Mouse (Mus musculus) embryonic fibroblast, embryonic 13.5 days (primary cell): ENCODE data around the gene Tenm1. TPM values are rescaled to one million over a fixed set of nuclear protein-coding genes. Genes with fewer than 3 reads are reported as not detected.

ENCODE experiments used
- H3K27ac ChIP-seq: 2 replicates; pipeline ENCODE4 v1.5.1; 2012; ENCODE audit warnings: low read length, control low read depth, inconsistent platforms; ENCODE audit not compliant: insufficient read depth
- H3K4me1 ChIP-seq: 2 replicates; pipeline ENCODE4 v1.6.1; 2011; ENCODE audit warnings: low read length; ENCODE audit not compliant: control insufficient read depth, insufficient read depth
- H3K4me3 ChIP-seq: 2 replicates; pipeline ENCODE4 v1.5.1; 2011; ENCODE audit warnings: mild to moderate bottlenecking, control low read depth, low read length; ENCODE audit not compliant: insufficient read depth
- CTCF ChIP-seq: IDR thresholded peaks from 2 replicates; pipeline ENCODE4 v1.5.1; 2011; ENCODE audit warnings: mild to moderate bottlenecking, control low read depth, low read length, moderate library complexity, borderline replicate concordance; ENCODE audit not compliant: insufficient read depth
- POLR2A ChIP-seq: IDR thresholded peaks from 2 replicates; pipeline ENCODE4 v1.6.1; 2011; ENCODE audit warnings: low read depth, mild to moderate bottlenecking, control low read depth, low read length, moderate library complexity
- polyA plus RNA-seq: library from polyadenylated mRNA; stranded (reverse); fragments of >200 nt; gene quantifications from 2 replicates; pipeline ENCODE4 v1.2.4, GENCODE M21; 2011; ENCODE audit warnings: low read depth; ENCODE audit not compliant: missing spikeins, insufficient read length

The Tenm1 gene
- polyA plus RNA-seq, 1 experiment: 0.16 TPM

DNA sequence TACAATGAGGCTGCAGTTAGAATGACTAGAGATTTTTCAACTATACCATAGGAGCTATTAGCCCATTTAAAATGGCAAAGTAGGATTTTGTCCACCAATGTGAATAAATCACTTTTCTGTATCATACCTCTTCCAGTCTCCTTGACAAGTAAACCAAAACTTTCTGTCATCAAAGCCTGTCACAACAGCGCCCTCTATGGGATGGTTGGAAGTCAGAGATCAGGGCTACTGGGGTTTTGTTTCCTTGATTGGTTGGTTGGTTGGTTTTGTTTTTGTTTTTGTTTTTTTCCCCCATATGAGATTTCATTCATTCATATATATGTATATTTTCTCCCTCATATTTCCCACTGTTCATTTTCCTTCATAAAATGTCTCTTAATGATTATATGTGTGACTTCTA is 455.4 kb downstream of the Tenm1 start:
- H3K4me1 ChIP-seq: no peaks in the 10 kb centered on the region
- no peak for TF ChIP-seq POLR2A
- no peak for TF ChIP-seq CTCF
- no peak overlapping the region for H3K27ac ChIP-seq
- no peak overlapping the region for H3K4me3 ChIP-seq

GRCm38 (mm10) chrX:42967611-42968010 is 461.3 kb downstream of the Tenm1 start:
- H3K27ac ChIP-seq: no peak overlapping the region
- no peak overlapping the region for H3K4me3 ChIP-seq
- TF ChIP-seq CTCF: no peak
- TF ChIP-seq POLR2A: no peak
- H3K4me1 ChIP-seq: no peaks in the 10 kb centered on the region

GRCm38 (mm10) chrX:42861731-42862130 is 567.2 kb downstream of the Tenm1 start:
- H3K4me3 ChIP-seq: no peak overlapping the region
- TF ChIP-seq POLR2A (no peak), CTCF (no peak)
- H3K4me1 ChIP-seq: no peaks in the 10 kb centered on the region
- H3K27ac ChIP-seq: no peak overlapping the region

DNA sequence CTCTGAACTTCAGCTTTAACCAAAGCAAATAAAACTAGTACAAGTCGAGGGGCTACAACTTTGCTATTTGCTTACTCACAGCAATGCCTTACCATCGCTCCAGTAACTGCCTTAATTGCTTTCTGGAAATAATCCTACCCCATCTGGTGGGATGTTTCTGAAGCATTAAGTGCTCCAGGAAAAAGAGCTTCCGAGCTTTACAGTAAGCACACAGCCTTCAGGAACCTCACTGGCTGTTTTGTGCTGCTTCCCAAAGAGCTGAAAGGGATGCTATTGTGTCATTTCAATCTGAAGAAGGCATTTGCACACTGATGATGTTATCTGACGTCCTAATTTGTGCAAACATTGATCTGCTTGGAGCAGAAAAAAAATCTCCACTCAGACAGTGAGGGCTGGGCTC is 647.4 kb downstream of the Tenm1 start:
- Histone ChIP-seq H3K27ac (no peak overlapping the region), H3K4me3 (no peak overlapping the region), H3K4me1 (no peaks in the 10 kb centered on the region)
- TF ChIP-seq POLR2A: no peak
- TF ChIP-seq CTCF: no peak

DNA sequence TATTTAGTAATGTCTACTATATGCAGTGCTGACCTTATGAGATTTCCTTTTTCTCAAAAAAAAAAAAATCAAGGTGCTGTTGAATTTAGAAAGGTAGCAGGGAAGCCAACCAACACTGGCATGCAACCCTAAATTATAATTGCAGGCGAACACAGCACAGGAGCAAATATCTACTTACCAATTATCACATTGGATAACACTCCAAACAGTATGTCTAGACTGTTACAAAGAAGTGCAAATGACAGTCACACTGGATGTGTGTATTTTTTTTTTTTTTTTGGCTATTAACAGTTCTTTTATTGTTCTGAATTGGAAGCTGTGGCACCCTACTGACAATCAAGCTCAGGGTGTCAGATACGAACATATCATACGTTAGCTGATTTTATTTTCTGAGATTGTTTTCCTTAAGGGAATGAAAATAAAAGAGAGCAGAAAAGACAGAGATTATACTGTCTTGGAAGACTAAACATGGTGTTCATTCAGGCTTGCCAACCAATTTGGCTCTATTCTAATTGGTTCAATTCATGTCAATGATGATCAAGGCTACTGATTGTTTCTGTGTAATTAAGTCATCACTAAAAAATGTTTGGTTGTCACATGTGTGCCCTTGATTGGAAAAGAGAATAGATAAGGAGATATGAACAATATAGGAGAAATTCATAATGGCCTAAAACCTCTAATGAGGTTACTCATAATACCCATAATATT is 710.7 kb downstream of the Tenm1 start:
- TF ChIP-seq CTCF (no peak), POLR2A (no peak)
- no peak overlapping the region for H3K27ac ChIP-seq
- no peaks in the 10 kb centered on the region for H3K4me1 ChIP-seq
- H3K4me3 ChIP-seq: no peak overlapping the region

- no peak for TF ChIP-seq POLR2A
- no peak for TF ChIP-seq CTCF
- Histone ChIP-seq H3K27ac (no peak overlapping the region), H3K4me1 (no peaks in the 10 kb centered on the region), H3K4me3 (no peak overlapping the region)
These were observed 728.6 kb downstream of the Tenm1 start for GRCm38 (mm10) chrX:42700291-42700690.

GRCm38 (mm10) chrX:42647131-42647530 is 781.8 kb downstream of the Tenm1 start:
- no peak overlapping the region for H3K27ac ChIP-seq
- H3K4me1 ChIP-seq: no peaks in the 10 kb centered on the region
- TF ChIP-seq POLR2A (no peak), CTCF (no peak)
- H3K4me3 ChIP-seq: no peak overlapping the region

- TF ChIP-seq POLR2A (no peak), CTCF (no peak)
- H3K4me3 ChIP-seq: no peak overlapping the region
- no peak overlapping the region for H3K27ac ChIP-seq
- H3K4me1 ChIP-seq: no peaks in the 10 kb centered on the region
These were observed 848.4 kb downstream of the Tenm1 start for GRCm38 (mm10) chrX:42580521-42580920.

DNA sequence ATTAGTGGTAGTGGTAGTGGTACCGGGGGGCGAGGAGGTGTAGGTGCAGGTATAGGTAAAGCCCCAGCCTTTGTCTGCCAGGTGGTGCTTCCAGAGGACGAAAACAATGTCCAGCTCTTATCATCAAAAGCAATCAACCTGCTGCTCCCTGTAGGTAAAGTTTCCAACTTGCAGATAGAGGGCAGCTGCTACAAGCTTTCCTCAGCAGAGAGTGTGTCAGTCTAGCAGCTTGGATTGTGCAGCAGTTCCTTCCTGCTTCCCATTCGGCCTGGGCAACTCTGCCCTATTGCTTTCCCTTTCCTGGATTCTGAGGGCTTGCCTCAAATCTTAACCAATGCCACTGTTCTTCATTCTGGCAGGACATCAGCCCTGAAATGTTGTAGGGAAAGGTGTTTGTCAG is 870.2 kb downstream of the Tenm1 start:
- H3K4me3 ChIP-seq: no peak overlapping the region
- no peak overlapping the region for H3K27ac ChIP-seq
- TF ChIP-seq POLR2A: no peak
- TF ChIP-seq CTCF: no peak
- no peaks in the 10 kb centered on the region for H3K4me1 ChIP-seq

DNA sequence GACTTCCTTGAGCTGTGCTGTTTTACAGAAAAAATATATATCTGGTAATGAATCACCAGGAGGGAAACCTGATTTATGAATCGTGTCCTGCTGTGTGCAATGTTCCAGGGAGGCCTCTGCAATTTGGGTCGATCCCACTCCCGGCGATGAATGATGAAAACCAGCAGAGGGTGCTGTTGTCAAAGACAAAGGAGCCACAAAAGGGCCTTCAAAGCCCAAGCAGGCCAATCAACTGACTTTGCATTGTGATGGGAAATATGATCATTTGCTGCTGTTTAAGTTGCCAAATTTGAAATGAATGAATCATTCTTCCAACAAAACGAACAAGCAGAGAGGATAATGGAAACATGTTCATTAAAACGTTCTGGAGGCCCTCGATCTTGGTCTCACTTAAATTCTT is 871.6 kb downstream of the Tenm1 start:
- Histone ChIP-seq H3K4me3 (no peak overlapping the region), H3K4me1 (no peaks in the 10 kb centered on the region), H3K27ac (no peak overlapping the region)
- TF ChIP-seq CTCF: no peak
- TF ChIP-seq POLR2A: no peak

GRCm38 (mm10) chrX:42548513-42548912 is 880.4 kb downstream of the Tenm1 start:
- no peaks in the 10 kb centered on the region for H3K4me1 ChIP-seq
- H3K4me3 ChIP-seq: no peak overlapping the region
- TF ChIP-seq CTCF (no peak), POLR2A (no peak)
- H3K27ac ChIP-seq: no peak overlapping the region
